ENCODE assay signal across 13 mouse cellular contexts in genomic region chr13:98074871-98075270, GRCm38 (mm10).
DNase-seq lines count a peak whose midpoint lies in the region; ATAC-seq lines count a peak whose summit lies in the region.
"Had no signal": no experiment of that assay in that cellular context is flagged by ENCODE, and none has a peak within 500 bp of the region (broad histone marks: within the 10 kb centered on the region; RNA-seq: fewer than 3 reads in every experiment).

No protein-coding gene starts in this region.

- H3K4me3 ChIP-seq in neural tube, embryonic 13.5 days: no peak overlapping the region
- no peak overlapping the region for H3K4me3 ChIP-seq in neural tube, embryonic 15.5 days (replicated peaks)
- H3K4me3 ChIP-seq: embryonic facial prominence, embryonic 10.5 days; hindbrain, embryonic 15.5 days; limb, embryonic 15.5 days; myocyte had no signal

- H3K9ac ChIP-seq in neural tube, embryonic 13.5 days: no peak overlapping the region
- H3K9ac ChIP-seq in neural tube, embryonic 15.5 days (replicated peaks): no peak overlapping the region
- H3K9ac ChIP-seq: forebrain, postnatal 0 days; hindbrain, embryonic 15.5 days; limb, embryonic 15.5 days had no signal

- H3K27me3 ChIP-seq in neural tube, embryonic 13.5 days: no peaks in the 10 kb centered on the region
- H3K27me3 ChIP-seq in neural tube, embryonic 15.5 days (replicated peaks): no peaks in the 10 kb centered on the region
- H3K27me3 ChIP-seq: hindbrain, embryonic 15.5 days; limb, embryonic 15.5 days had no signal

- H3K9me3 ChIP-seq in neural tube, embryonic 13.5 days: no peaks in the 10 kb centered on the region
- no peaks in the 10 kb centered on the region for H3K9me3 ChIP-seq in neural tube, embryonic 15.5 days (replicated peaks)
- H3K9me3 ChIP-seq: embryonic facial prominence, embryonic 10.5 days; hindbrain, embryonic 15.5 days; limb, embryonic 15.5 days had no signal

- ATAC-seq in neural tube, embryonic 13.5 days (ENCODE audit: low read depth): no peak
- ATAC-seq in neural tube, embryonic 15.5 days (ENCODE audit: low FRiP score): no peak
- ATAC-seq in erythroid progenitor cell, adult 5-6 weeks (replicated peaks; ENCODE audit: low FRiP score, poor library complexity, severe bottlenecking): no peak
- ATAC-seq: forebrain, postnatal 0 days had no signal

- WGBS in neural tube, embryonic 13.5 days: 73% methylated on average over 11 of the region's 11 CpGs
- 74% methylated on average over 11 of the region's 11 CpGs for WGBS in neural tube, embryonic 15.5 days

- H3K4me2 ChIP-seq in neural tube, embryonic 13.5 days: no peak overlapping the region
- H3K4me2 ChIP-seq in neural tube, embryonic 15.5 days: no peak overlapping the region
- H3K4me2 ChIP-seq: hindbrain, embryonic 15.5 days; limb, embryonic 15.5 days had no signal

- intact Hi-C loops in gastrocnemius, postnatal 14 days (cut with DNase I; ENCODE audit: low total_unique reads): no loop called here

- peak; percentile 39 to 40 for DNase-seq in cerebellum, adult 18-20 months
- peak; percentile 75 for DNase-seq in gastrocnemius, postnatal 14 days
- peak; percentile 35 for DNase-seq in retina, postnatal 1 day
- DNase-seq in urinary bladder, postnatal 10 days (ENCODE audit: low spot score): no peak
- DNase-seq: forebrain, postnatal 0 days had no signal

- no peaks in the 10 kb centered on the region for H3K36me3 ChIP-seq in neural tube, embryonic 13.5 days
- H3K36me3 ChIP-seq in neural tube, embryonic 15.5 days: no peaks in the 10 kb centered on the region
- H3K36me3 ChIP-seq: embryonic facial prominence, embryonic 10.5 days; hindbrain, embryonic 15.5 days; limb, embryonic 15.5 days had no signal

- H3K4me1 ChIP-seq in neural tube, embryonic 13.5 days (replicated peaks): no peaks in the 10 kb centered on the region; the same call in 1 of the 2 replicates
- no peaks in the 10 kb centered on the region for H3K4me1 ChIP-seq in neural tube, embryonic 15.5 days
- H3K4me1 ChIP-seq: hindbrain, embryonic 15.5 days had no signal

- H3K27ac ChIP-seq in neural tube, embryonic 13.5 days (replicated peaks): peak overlapping the region; percentile 7; the same call in 1 of the 2 replicates
- H3K27ac ChIP-seq in neural tube, embryonic 15.5 days (replicated peaks): no peak overlapping the region
- H3K27ac ChIP-seq: embryonic facial prominence, embryonic 10.5 days; hindbrain, embryonic 15.5 days; limb, embryonic 15.5 days; macrophage had no signal
